Mouse (Mus musculus) cerebellum, adult 2 months (tissue): ENCODE measurements at regions not wholly inside any gene's neighbourhood (a gene's known extent, or its start where the extent isn't known, plus 50 kb on each side); places are given as distances from the start of the nearest gene placed in this dataset.
A peak's percentile ranks its signal among the peaks of the same experiment; 100 is the strongest.

ENCODE experiments used
- DNase-seq, 2 experiments: peaks; one replicate each; pipeline ENCODE4 v3.0.0; 2021
- H3K27ac ChIP-seq: fragments of 200-500 bp; 2 replicates; pipeline ENCODE4 v1.5.1; 2012; ENCODE audit warnings: low read length, control low read depth, inconsistent platforms; ENCODE audit not compliant: insufficient read depth
- H3K27me3 ChIP-seq: fragments of 200-500 bp; 2 replicates; pipeline ENCODE4 v1.6.1; 2012; ENCODE audit warnings: inconsistent platforms, mild to moderate bottlenecking, low read length, moderate library complexity; ENCODE audit not compliant: control insufficient read depth, insufficient read depth
- H3K4me1 ChIP-seq: fragments of 200-500 bp; 2 replicates; pipeline ENCODE4 v1.6.1; 2011; ENCODE audit warnings: low read length; ENCODE audit not compliant: control insufficient read depth, insufficient read depth
- H3K4me3 ChIP-seq: fragments of 200-500 bp; replicated peaks from 2 replicates; pipeline ENCODE3; 2011; ENCODE audit warnings: mild to moderate bottlenecking, low read depth, low read length, control low read depth; ENCODE audit not compliant: insufficient read depth
- CTCF ChIP-seq: fragments of 200-500 bp; IDR thresholded peaks from 2 replicates; pipeline ENCODE4 v1.5.1; 2011; ENCODE audit warnings: low read depth, mild to moderate bottlenecking, control low read depth, low read length, moderate library complexity, borderline replicate concordance; ENCODE audit not compliant: insufficient read depth
- POLR2A ChIP-seq: fragments of 200-500 bp; IDR thresholded peaks from 2 replicates; pipeline ENCODE4 v1.6.1; 2011; ENCODE audit warnings: low read length, control low read depth, borderline replicate concordance; ENCODE audit not compliant: insufficient read depth
- WGBS: fragments of 180-500 bp; shearing (Covaris S2); methylation state at CpG from one replicate; pipeline ENCODE4 v1.1.7; 2018; 5-methylcytosine and 5-hydroxymethylcytosine counted together

DNA sequence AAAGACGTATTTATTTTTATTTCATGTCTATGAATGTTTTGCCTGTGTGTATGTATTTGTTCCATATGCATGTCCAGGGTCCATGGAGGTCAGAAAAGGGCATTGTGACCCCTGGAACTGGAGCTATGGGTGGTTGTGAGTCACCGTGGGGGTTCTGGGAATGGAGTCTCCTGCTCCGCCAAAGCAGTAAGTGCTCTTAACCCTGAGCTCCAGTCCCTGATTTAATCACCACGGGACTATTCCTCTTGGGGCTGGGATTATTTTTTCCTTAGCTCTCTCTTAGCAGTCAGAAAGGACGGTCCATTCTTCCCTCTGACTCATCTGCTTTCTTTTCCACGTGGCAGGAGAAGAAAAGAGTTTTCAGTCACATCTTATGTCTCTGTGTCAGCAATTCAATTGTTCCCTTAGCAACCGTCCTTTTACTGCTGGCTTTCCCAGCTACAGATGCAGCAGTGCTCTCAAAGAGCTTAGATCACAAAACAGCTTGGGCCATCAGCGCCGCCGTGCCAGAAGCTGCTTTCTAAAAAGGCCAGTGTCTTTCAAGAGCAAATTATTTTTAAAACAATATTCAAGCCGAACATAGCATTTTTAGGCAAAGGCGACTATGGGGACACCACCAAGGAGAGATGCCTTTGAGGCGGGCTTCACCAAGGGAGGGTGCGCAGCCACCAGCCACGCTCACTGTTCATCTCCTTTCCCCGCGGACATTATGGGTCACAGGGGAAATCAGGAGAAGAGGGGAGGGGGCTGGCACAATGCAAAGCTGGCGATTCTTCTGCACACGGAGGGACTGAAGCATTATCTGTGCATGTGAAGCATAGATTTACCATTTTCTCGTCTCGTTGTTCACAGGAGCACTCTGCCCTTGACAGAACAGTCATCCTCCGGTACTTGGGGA lies 110.8 kb downstream of the Map3k7 start:
- Histone ChIP-seq H3K4me1 (peaks cover 5% of the 10 kb centered on the region; the same call in 1 of the 2 replicates), H3K27ac (no peak overlapping the region), H3K4me3 (peak overlapping the region; percentile 44), H3K27me3 (no peaks in the 10 kb centered on the region)
- 5% methylated on average over 22 of the region's 22 CpGs for WGBS
- DNase-seq: peak; percentile 9 to 20
- TF ChIP-seq POLR2A: no peak
- no peak for TF ChIP-seq CTCF

DNA sequence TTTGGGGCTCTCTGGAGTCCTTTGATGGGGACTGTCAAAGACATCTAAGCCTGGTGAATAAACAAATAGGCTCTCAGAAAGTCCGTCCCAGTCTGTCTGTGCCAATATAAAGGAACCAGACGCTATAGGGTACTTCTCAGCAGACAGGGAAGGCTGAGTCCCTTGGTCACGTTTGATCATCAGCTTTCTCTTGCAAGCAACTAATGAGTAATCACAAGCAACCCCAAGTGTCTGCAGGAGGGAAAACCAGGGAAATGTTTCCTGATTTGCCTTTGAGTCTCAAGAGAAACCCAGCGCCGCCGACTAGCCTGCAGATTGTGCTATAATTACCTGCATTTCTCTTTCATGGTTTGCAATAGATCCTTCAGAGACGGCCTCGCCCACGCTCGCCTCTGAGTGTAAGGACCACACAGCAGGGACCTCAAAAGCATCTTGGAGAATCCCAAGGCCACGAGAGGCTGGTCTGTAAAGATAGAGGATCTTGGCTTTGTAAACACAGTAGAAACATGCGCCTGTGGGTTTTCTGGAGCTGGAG lies 112.6 kb downstream of the Map3k7 start:
- H3K4me1 ChIP-seq: peaks cover 5% of the 10 kb centered on the region; the same call in 1 of the 2 replicates
- TF ChIP-seq POLR2A (no peak), CTCF (no peak)
- H3K27me3 ChIP-seq: no peaks in the 10 kb centered on the region
- no peak for DNase-seq
- 95% methylated on average over 12 of the region's 12 CpGs for WGBS
- no peak overlapping the region for H3K27ac ChIP-seq
- no peak overlapping the region for H3K4me3 ChIP-seq

DNA sequence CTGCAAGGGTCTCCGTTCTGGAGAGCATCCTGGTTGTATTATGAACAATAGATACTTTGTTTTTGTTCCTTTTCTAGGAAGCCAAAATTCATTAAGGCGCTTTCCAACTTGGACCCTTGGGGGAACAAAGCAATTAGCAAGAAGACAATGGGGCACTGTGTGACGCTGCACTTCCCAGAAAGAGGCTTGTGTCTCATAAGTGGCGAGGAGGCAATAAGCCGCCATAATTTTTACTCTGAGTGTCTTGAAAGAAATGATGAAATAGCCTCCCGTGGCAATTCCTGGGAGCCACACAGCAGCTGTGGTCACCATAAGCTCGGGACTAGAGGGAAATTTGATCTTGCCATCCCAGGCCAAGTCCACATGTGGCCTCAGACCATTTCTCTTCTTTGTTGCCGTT lies 119.6 kb downstream of the Map3k7 start:
- H3K27ac ChIP-seq: no peak overlapping the region
- H3K4me3 ChIP-seq: no peak overlapping the region
- 18% methylated on average over 8 of the region's 8 CpGs for WGBS
- no peaks in the 10 kb centered on the region for H3K4me1 ChIP-seq
- no peaks in the 10 kb centered on the region; the same call in 1 of the 2 replicates for H3K27me3 ChIP-seq
- no peak for TF ChIP-seq POLR2A
- no peak for TF ChIP-seq CTCF
- DNase-seq: no peak

DNA sequence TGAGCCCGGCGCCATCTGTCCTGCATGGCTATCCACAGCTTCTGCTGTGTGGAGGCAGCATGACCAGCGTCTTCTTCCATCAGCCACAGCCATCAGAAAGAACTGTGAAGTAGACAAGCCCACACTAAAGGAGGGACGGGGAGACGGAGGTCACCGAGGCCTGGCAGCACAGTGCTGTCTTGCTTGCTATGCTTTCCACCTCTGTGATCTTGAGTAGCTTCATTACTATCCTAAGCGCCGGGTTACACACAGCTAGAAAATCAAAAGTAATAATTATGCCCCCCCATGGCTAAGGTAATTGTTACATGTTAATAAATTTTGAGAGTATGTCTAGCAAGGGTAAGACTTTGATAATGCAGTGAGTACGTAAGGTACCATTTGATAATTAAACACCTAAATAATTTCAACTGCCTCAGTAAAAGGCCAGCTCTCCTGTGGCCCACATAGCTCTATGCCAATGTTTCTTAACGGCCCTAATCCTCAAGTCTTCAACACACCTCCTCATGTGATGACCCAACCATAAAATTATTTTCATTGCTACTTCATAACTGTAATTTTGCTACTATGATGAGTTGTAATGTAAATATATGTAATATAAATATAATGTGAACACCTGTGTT lies 120.5 kb downstream of the Map3k7 start:
- TF ChIP-seq POLR2A (no peak), CTCF (no peak)
- Histone ChIP-seq H3K4me3 (no peak overlapping the region), H3K27me3 (no peaks in the 10 kb centered on the region; the same call in 1 of the 2 replicates), H3K27ac (no peak overlapping the region), H3K4me1 (no peaks in the 10 kb centered on the region)
- no peak for DNase-seq
- whole genome bisulfite sequencing: 90% methylated on average over 10 of the region's 10 CpGs

DNA sequence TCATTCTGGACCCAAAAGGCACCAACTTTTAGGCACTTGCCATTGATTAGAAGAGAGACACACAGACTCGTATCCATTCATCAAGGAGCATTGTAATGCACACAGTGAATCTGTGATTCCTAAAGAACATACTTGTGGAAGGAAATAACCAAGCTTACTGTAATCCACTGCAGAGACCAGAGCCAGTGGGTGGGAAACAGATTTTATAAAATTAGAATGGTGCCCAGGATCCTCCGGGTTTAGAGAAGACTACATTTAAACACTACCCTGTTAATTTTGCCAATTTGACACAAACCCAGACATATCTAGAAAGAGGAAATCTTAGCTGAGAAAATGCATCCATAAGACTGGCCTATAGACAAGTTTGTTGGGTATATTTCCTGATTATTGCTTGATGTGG lies 121.1 kb downstream of the Map3k7 start:
- Histone ChIP-seq H3K27me3 (no peaks in the 10 kb centered on the region; the same call in 1 of the 2 replicates), H3K4me1 (no peaks in the 10 kb centered on the region), H3K27ac (no peak overlapping the region), H3K4me3 (no peak overlapping the region)
- no peak for TF ChIP-seq POLR2A
- TF ChIP-seq CTCF: no peak
- 98% methylated on average over 2 of the region's 2 CpGs for WGBS
- no peak for DNase-seq

DNA sequence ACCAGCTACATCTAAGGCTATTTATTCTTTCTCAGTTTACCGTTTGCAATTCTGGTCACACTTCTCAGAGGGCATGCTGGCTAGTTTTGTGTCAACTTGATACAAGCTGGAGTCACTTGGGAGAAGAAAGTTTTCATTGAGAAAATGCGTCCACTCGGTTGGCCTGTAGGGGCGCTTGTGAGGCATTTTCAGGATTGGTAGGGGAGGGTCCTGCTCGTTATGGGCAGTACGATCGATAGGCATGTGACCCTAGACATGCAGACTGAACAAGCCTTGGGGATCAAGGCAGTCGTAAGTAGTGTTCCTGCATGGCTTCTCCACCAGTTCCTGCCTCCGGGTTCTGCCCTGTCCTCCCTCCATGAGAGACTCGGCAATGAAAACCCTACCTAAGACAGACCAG lies 127.2 kb downstream of the Map3k7 start:
- WGBS: 86% methylated on average over 10 of the region's 10 CpGs
- Histone ChIP-seq H3K4me1 (no peaks in the 10 kb centered on the region), H3K4me3 (no peak overlapping the region), H3K27me3 (no peaks in the 10 kb centered on the region), H3K27ac (no peak overlapping the region)
- no peak for DNase-seq
- no peak for TF ChIP-seq CTCF
- no peak for TF ChIP-seq POLR2A

DNA sequence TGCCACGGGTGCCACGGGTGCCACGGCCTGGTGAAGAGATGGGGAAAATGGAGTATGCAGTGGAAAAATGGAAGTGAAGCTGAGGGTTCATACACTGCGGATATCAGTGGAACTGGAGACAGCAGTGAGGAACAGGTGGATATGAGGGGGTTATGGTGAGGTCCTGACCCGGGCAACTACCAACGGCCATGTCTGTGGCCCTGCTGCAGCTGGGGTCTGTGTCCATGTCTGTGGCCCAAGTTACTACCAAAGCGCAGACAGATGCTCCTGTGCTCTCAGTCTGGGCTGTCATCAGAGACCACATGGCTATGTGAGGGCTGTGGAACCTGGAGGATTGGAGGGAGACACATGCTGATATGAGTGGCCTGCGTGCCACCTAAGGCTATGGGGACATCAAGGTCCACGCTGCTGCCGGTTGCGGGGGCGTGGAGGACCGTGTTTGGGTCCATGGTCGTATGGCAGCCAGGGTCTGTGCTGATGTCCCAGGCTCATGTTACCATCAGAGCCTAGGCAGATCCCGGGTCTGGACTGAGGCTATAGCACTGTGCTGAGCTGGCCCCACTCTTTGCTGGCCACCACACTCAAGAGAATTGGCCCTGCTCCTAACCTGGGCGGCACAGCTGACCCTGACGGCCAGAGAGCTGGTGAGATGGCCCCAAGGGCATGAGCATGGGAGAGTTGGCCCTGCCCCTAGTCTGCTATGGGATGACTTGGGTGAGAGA lies 128.6 kb downstream of the Map3k7 start:
- WGBS: 95% methylated on average over 17 of the region's 17 CpGs
- TF ChIP-seq POLR2A: no peak
- TF ChIP-seq CTCF: no peak
- no peak for DNase-seq
- Histone ChIP-seq H3K27me3 (no peaks in the 10 kb centered on the region), H3K4me1 (no peaks in the 10 kb centered on the region), H3K27ac (no peak overlapping the region), H3K4me3 (no peak overlapping the region)

DNA sequence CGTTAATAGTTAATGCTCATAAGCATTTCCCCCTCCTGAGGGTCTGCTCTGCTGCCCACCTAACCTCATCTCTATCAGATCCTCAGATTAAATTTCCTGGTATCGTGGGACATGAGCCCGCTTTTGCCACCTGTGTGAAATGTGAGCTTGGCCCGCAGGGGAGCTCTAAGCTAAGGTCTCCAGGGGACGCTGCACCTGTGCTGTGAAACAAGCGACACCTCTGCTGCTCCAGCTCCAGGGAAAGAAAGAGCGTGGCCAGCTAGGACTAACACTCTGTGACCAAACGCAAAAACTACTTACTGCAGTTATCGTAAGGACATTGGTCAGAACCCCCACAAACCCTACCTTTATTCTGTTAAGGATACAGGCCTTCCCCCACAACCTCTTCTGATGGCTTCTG lies 134.3 kb downstream of the Map3k7 start:
- no peak overlapping the region for H3K27ac ChIP-seq
- WGBS: 69% methylated on average over 9 of the region's 9 CpGs
- TF ChIP-seq POLR2A (no peak), CTCF (no peak)
- no peak overlapping the region for H3K4me3 ChIP-seq
- H3K4me1 ChIP-seq: no peaks in the 10 kb centered on the region
- DNase-seq: no peak
- no peaks in the 10 kb centered on the region for H3K27me3 ChIP-seq
